Mouse (Mus musculus): ENCODE measurements around the gene 4933430I17Rik.

4933430I17Rik gene

GRCm38 (mm10) chr4:62501964-62502732, 23.0 kb upstream of the 4933430I17Rik start:
- in situ Hi-C loops (cut with MboI; ENCODE audit: low pct_unique_long_range_greater_than_20kb in 1 of 2, low sequenced_read_pairs in 2 of 2, unreplicated experiment in 1 of 2): no loop called here

- in situ Hi-C loops (cut with MboI; ENCODE audit: low pct_unique_long_range_greater_than_20kb in 1 of 2, low sequenced_read_pairs in 2 of 2, unreplicated experiment in 1 of 2): no loop called here
Measured at GRCm38 (mm10) chr4:62502969-62503368, 22.2 kb upstream of the 4933430I17Rik start.

DNA sequence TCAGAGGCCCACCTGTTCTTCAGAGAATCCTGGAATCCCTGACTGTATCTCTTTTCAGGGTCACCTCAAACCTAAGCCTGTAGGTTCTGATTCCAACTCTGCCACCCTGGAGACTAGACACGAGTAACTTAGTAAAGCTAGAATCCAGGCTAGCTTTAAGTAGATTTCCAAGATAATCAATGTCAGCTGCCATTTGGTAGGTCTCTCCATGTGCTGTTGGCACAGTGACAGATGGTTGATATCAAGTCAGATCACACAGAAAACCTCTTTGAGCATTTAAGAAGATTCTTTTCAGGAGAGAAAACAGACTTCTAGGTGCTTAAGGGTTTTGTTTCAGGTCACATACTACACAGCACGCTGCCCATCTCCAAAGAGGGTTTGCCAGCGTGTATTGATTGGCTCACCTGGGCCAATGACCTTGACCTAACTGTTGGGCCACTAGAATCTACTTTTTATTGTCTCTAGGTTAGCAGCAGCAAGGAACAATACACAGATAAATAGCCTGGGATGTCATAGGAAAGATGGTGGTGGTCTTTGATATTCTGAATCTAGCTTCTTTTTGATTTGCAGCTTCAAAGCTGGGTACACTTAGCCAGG, 21.7 kb upstream of the 4933430I17Rik start, which contains the start of gene Hdhd3:
TSS of gene Hdhd3 (minus strand) at position 94 of the 597 bp plus-strand sequence.
- in situ Hi-C loops (cut with MboI; ENCODE audit: low pct_unique_long_range_greater_than_20kb in 1 of 2, low sequenced_read_pairs in 2 of 2, unreplicated experiment in 1 of 2): no loop called here

DNA sequence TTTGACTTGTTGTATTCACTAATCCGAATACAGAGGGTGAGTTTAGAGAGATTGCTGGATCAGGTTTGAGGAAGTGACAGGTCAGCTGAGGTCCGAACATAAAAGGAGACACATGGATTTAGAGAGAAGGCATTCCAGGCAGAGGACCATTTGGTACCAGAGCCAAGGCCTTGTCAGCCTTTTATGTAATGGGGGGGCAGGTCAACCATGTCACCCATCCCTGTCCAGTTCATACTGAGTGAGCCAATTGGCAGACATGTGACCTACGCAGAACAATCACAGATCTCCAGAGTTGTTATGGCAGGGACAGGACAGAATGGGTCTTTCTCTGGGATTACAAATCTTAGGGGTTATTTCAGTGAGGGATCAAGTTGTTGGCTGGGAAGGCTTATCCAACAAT, 19.2 kb upstream of the 4933430I17Rik start:
- in situ Hi-C loops (cut with MboI; ENCODE audit: low pct_unique_long_range_greater_than_20kb in 1 of 2, low sequenced_read_pairs in 2 of 2, unreplicated experiment in 1 of 2): no loop called here

DNA sequence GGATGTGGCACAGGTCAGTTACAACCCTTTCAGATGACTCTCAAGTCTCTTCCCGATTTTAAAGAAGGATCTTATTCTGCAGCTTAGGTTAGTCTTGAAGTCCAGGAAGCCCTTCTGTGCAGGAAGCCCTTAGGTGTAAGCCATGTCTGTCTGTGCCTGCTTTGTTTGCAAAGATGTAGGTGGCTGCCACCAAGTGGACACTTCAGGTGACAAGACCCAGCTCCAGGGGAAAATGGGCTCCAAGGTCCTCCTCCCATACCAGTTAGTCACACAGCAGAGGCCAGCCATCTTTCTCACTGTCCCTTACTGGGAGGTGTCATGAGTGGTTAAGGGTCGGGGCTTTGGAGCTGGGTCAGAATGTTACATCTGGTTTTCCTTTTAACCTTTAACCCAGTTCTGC, 18.4 kb upstream of the 4933430I17Rik start:
- in situ Hi-C loops (cut with MboI; ENCODE audit: low pct_unique_long_range_greater_than_20kb in 1 of 2, low sequenced_read_pairs in 2 of 2, unreplicated experiment in 1 of 2): no loop called here

DNA sequence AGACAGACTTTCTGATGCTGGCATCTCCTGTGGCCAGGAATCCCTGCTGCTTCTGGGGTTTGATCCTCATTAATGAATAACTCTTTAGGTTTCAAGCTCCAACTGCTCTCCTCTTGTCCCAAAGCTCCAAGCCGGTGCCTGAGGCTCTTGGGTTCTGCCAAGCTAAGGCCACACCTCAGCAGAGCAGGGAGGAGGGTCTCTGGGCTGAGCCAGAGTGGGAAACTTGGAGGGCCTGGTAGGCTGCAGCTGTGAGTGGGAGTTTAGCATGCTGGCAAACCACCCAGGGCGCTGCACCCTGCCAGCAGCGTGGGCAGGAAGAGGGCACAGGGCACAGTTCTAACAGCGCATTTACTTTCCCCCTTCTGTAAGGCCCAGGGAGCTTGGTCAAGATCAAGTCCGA, 16.3 kb upstream of the 4933430I17Rik start:
- in situ Hi-C loops (cut with MboI; ENCODE audit: low pct_unique_long_range_greater_than_20kb in 1 of 2, low sequenced_read_pairs in 2 of 2, unreplicated experiment in 1 of 2): no loop called here

GRCm38 (mm10) chr4:62509946-62510345, 15.2 kb upstream of the 4933430I17Rik start:
- in situ Hi-C loops (cut with MboI; ENCODE audit: low pct_unique_long_range_greater_than_20kb in 1 of 2, low sequenced_read_pairs in 2 of 2, unreplicated experiment in 1 of 2): no loop called here

- in situ Hi-C loops (cut with MboI; ENCODE audit: low pct_unique_long_range_greater_than_20kb in 1 of 2, low sequenced_read_pairs in 2 of 2, unreplicated experiment in 1 of 2): no loop called here
Measured at GRCm38 (mm10) chr4:62513998-62514506, 11.1 kb upstream of the 4933430I17Rik start.

DNA sequence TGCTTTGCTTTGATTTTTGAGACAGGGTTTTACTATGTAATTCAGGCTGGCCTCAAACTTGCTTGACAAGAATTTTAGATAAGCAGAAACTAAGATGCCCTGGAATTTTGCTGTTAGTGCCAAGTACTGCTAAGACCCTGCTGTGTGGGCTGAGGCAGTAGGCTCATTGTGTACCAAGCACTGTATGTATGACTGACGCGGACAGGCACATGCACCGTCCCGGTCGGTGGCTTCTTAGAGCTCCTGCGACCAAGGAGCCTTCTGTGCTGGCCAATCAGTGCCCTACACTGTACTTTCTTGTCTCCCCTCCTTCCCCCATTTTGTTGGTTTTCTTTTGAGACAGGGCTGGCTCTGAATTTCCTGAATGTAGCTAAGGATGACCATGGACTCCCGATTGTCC, 10.2 kb upstream of the 4933430I17Rik start:
- in situ Hi-C loops (cut with MboI; ENCODE audit: low pct_unique_long_range_greater_than_20kb in 1 of 2, low sequenced_read_pairs in 2 of 2, unreplicated experiment in 1 of 2): no loop called here

DNA sequence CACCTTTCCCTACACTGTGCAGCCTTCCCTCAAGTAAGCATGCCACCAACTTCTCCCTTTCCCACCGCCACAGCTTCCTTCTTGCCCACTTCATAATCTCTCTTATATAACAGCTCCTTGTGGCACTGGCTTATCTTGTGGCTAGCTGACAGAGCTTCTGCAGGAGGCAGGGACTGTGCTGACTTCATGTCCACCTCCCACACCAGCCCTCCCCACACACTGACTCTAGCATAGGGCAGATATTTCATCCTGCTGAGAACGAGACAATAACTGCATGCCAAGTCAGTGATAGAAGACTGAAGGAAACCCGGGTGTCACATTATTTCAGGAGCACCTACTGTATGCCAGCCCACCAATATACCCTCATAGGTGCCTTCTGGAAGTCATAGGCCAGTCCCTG, 9.7 kb upstream of the 4933430I17Rik start:
- in situ Hi-C loops (cut with MboI; ENCODE audit: low pct_unique_long_range_greater_than_20kb in 1 of 2, low sequenced_read_pairs in 2 of 2, unreplicated experiment in 1 of 2): no loop called here

- in situ Hi-C loops (cut with MboI; ENCODE audit: low pct_unique_long_range_greater_than_20kb in 1 of 2, low sequenced_read_pairs in 2 of 2, unreplicated experiment in 1 of 2): no loop called here
Measured at GRCm38 (mm10) chr4:62516079-62516478, 9.1 kb upstream of the 4933430I17Rik start.

GRCm38 (mm10) chr4:62516579-62516978, 8.6 kb upstream of the 4933430I17Rik start:
- in situ Hi-C loops (cut with MboI; ENCODE audit: low pct_unique_long_range_greater_than_20kb in 1 of 2, low sequenced_read_pairs in 2 of 2, unreplicated experiment in 1 of 2): no loop called here

DNA sequence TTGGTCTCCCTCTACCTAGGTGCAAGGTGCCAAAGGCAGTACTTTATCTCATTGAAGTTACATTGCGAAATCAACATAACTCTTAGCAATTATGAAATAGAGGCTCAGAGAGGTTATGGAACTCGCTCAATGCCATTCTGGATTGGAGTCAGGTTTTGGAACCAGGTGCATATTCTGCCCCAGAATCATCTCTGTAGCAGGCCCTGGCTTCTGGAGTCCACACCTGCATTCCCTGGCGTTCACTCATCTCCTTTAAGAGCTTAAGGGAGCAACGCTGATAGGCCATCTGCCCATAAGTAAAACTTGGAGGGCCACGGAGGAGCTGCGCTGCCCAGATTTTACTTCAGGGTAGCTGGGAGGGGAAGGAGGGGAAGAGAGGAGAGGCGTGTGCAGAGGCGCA, 8.1 kb upstream of the 4933430I17Rik start:
- in situ Hi-C loops (cut with MboI; ENCODE audit: low pct_unique_long_range_greater_than_20kb in 1 of 2, low sequenced_read_pairs in 2 of 2, unreplicated experiment in 1 of 2): no loop called here

DNA sequence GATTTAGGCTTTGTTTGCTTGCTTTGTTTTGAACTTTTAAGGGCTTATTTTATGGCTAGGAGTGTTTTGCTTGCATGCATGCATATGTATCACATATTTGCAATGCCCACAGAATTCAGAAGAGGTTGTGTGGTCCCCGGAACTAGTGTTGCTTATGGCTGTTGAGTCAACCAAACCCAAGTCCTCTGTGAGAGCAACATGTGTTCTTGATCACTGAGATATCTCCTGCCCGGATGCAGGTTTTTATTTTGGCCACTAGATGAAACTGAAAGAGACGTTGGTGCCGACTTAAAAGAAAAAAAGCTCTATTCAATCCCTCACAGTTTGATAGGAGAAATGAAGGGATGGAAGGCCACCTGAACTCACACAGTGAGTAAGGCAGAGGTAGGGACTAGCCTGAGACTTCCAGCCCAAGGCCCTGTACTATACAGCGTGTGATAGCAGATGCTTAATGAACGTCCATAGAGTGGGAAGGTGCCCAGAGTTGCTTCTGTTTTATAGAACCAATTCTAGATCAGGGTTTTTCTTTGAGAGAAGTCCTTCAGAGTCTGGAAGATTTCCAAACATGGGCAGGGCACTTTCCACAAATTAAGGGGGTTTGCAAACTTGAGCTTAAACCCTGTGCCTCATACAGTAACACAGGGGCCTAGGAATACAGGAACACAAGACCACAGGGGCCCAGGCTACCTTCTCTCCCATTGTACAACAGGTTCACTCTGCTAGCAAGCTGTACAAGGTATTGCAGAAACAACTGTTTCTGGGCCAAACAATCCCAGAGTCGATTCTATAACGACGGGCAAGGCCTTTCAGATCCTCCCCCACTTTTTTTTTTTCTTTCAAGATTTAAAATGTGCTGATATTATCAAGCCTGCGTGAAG, 7.4 kb upstream of the 4933430I17Rik start:
- in situ Hi-C loops (cut with MboI; ENCODE audit: low pct_unique_long_range_greater_than_20kb in 1 of 2, low sequenced_read_pairs in 2 of 2, unreplicated experiment in 1 of 2): no loop called here

GRCm38 (mm10) chr4:62518416-62519121, 6.6 kb upstream of the 4933430I17Rik start:
- in situ Hi-C loops (cut with MboI; ENCODE audit: low pct_unique_long_range_greater_than_20kb in 1 of 2, low sequenced_read_pairs in 2 of 2, unreplicated experiment in 1 of 2): no loop called here

DNA sequence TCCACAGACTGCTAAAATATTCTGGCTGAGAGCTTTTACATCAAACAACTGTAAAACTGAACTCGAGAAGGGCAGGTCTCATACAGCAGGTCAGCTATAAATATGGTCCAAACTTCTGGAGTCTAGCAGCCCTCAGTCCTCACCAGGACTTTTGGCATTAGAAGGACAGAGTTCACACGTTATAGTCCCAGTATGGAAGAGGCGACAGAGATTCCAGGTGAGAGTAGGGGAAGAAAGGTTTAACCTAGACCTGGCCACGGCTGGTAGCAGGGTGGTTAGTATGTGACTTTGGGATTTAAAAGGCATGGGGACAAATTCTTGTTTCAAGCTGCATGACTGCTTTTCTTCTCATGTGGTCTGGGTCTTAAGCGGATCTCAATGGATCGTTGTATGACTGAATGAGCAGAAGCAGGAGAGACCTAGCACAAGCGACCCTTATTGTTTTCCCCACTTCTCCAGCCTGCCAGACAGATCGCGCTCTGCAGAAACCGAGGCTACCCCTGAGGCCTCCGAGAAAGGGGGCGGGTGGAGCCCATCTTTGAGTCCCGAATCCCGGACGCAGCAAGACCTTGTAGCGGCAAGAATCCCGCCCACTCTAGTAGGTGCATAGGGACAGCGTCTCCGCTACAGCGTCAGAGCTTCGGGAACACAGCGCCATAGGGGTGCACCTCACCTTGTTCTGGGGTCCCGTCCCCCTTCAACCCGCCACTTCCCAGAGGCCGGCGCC, 5.9 kb upstream of the 4933430I17Rik start:
- in situ Hi-C loops (cut with MboI; ENCODE audit: low pct_unique_long_range_greater_than_20kb in 1 of 2, low sequenced_read_pairs in 2 of 2, unreplicated experiment in 1 of 2): no loop called here

DNA sequence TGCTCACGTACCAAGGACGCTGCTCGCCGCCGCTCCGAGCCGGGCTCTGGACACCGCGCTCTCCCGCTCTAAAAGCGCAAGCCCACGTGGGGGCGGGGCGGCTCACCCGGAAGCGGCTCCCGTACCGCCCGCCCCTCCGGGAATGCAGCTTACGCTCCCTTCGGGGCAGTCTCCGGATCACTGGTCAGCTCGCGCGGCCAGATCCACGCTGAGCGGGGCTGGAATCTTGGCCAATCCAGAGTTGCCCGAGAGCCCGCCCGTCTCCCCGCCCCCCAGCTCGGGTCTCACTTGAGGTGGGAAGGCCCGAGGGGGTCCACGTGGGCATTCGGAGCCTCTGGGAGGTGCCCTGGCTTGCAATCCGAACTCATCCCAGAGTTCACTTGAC, 5.3 kb upstream of the 4933430I17Rik start, which contains the start of gene Alad:
TSS of gene Alad (minus strand) at position 70 of the 385 bp plus-strand sequence.
- in situ Hi-C loops (cut with MboI; ENCODE audit: low pct_unique_long_range_greater_than_20kb in 1 of 2, low sequenced_read_pairs in 2 of 2, unreplicated experiment in 1 of 2): no loop called here

GRCm38 (mm10) chr4:62520892-62521400, 4.2 kb upstream of the 4933430I17Rik start:
- in situ Hi-C loops (cut with MboI; ENCODE audit: low pct_unique_long_range_greater_than_20kb in 1 of 2, low sequenced_read_pairs in 2 of 2, unreplicated experiment in 1 of 2): no loop called here
